Mouse (Mus musculus) spleen, adult 12 weeks (tissue): ENCODE results near the gene Tmem274.
"Not testable (repeated sequence)": the region's sequence is repeated elsewhere in the genome, so short reads cannot be mapped to it uniquely, and the experiment has no call there.

Source experiments
- DNase-seq: peaks from one replicate; pipeline ENCODE4 v3.0.0; 2022; ENCODE audit warnings: low spot score

The Tmem274 gene

GRCm38 (mm10) chr4:149477078-149477477, at the start of gene Tmem274:
Gene Tmem274 (plus strand): TSS chr4:149477378.
- no peak for DNase-seq

- no peak for DNase-seq
These were observed 47.6 kb upstream of the Tmem274 start for GRCm38 (mm10) chr4:149429592-149429991.

DNA sequence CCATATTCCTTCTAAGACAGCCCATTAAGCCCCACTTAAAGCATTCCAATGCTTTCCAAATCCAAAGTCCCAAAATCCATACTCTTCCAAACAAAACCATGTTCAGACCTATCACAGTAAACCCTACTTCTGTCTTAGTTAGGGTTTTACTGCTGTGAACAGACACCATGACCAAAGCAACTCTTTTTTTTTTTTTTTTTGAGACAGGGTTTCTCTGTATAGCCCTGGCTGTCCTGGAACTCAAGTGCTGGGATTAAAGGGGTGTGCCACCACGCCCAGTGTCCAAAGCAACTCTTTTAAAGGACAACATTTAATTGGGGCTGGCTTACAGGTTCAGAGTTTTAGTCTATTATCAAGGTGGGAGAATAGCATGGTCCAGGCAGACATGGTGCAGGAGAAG, 45.3 kb upstream of the Tmem274 start:
- not testable (repeated sequence) for DNase-seq

GRCm38 (mm10) chr4:149440576-149440975, 36.6 kb upstream of the Tmem274 start:
- DNase-seq: no peak

DNA sequence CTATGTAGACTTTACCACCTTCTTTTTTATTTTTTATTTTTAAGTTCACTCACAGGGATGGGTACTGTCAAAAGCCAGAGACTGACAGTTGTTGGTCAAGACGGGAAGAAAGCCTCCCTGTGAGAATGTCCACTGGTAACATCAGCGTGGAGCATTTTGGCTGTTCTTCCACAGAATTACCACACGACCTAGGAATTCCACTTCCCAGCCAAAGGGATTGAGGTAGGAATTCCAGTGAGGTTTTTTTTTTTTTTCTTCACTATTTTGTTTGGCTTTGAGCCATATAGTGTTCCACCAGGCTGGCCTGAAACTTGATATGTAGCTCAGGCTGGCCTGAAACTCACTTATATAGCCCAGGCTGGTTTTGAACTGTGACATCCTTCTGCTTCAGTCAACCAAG, 34.7 kb upstream of the Tmem274 start:
- DNase-seq: no peak

DNA sequence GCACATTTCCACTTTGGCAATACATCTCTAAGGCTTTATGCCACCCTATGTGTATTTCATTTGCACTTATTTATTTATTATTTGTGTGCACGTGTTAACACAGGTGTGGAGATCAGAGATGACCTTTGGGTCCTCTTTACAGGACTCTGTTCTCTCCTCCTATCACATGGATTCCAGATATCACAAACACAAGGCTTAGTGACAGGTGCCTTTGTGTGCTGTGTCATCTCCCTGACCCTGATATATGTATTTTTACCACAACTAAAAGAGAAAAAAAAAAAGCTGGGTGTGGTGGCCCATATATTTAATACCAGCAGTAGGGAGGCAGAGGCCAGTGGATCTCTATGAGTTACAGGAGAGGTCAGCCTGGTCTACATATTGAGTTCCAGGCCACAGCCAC, 32.7 kb upstream of the Tmem274 start:
- DNase-seq: no peak

DNA sequence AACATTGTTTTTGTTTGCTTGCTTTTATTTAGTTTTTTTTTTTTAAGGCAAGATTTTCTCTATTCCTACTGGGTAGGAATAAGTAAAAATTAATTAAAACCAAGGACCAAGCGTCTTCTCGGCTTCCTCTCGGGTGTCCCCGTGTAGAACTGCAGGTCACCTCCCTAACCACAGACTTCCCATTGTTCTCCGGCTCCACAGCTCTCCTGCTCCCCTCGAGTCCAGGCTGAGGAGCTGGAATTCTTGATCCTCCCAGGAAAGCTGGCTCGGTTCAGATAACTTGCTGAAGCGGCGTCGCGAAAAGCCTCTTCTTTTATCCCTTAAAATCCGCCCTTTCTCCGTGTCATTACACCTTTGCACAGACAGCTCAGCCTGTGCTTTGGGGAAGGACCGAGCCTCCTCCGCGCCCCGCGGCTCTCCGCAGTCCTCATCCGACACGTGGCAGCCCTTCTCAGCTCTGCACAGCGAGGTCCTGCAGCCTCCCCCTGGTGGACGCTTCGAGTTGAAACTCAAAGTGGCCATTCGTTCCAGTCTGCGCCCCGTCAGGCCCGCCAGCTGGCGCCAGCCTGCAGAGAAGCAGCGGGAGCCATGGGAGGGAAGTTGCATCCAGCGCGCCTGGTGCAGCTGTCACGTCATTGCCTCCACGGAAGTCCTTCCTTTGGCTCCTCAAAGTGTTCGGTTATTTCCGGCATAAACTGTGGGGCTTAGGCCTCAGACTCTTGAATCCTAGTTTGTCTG, 32.0 kb upstream of the Tmem274 start:
- peak; percentile 64 for DNase-seq

GRCm38 (mm10) chr4:149445868-149446267, 31.3 kb upstream of the Tmem274 start:
- no peak for DNase-seq

DNA sequence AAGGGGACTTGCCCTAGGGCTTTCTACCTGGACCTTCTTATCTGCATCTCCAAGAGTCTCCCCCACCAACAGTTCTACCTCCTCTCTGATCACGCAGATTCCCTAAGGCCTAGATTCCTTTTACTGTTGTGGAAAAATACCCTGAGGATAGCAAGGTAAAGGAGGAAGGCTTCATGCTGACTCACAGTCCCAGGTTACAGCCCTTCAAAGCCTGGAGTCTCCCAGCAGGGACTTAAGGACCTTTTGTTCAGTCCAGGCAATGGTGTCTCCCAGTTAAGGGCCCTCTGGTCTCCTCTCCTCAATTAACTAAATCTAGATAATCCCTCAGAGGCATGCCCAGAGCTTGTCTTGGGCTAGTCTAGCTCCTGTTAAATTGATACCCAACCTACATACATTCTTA, 30.9 kb upstream of the Tmem274 start:
- DNase-seq: no peak

DNA sequence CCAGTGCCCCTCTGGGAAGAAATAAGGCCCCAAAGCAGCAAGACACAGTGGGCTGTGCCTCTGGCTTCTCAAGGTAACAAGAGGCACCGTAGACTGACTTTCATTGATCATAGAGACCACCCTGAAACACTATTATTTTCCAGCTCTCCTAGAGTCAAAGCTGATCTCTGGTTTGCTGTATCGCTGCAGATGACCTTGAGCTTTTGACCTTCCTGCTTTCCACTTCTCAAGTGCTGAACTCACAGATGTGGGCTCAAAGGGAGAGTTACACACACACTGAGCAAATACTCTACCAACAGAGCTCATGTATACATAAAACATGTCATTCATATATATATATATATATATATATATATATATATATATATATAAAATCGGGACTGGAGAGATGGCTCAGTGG, 26.5 kb upstream of the Tmem274 start:
- DNase-seq: no peak

DNA sequence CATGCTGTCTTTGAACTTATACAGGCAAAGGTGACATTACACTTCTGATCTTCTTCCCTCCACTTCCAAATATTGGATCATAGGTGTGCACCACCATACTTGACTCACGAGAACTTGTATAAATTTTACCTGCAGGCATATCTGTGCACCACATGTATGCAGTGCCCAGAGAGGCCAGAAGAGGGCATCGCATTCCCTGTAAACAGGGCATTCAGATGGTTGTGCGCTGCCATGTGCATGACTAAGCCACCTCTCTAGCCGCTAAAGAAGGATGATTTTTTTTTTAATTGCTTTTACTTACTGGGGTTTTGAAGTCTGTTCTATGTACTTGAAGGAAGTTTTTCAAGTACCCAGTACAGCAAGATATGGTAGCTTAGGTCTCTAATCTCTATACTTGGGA, 23.5 kb upstream of the Tmem274 start:
- DNase-seq: no peak

DNA sequence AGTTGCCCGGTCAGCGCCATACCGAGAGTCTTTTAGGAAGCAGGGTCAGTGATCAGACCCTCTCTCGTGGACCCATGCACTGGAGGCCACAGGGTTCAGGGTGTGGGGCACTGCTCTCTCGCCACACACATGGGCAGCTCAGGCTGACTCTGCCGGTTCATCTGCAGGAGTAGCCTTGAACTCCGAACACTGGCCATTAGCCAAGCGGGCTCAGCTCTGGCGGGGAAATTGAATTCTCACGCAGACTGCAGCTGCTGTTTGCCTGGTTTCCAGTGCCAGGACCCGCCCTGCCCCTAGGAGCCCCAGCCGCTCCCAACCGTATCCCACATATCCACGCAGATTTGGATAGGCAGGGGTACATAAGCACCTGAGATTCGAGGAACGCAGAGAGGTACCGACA, 22.9 kb upstream of the Tmem274 start:
- DNase-seq: no peak

DNA sequence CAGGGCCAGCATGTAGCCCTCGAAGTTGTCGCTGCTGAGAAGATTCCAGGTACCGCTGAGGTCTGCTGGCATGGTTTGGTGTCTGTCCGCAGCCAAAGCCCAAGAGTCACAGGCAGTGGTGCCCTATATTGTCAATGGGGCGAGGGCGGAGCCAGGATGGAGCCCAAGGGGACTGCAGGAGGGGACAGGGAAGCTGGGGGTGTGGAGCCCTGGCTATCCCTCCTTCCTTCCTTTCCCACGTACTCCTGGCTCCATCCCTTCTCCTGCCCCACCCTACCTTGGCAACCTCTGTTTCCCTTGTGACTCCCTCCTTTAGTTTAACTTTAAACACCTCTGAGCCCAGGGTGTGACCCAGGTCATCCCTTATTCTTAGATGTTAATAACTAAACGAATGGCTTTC, 22.3 kb upstream of the Tmem274 start, which contains the start of gene Rbp7:
Rbp7 (minus strand) TSS at position 100 of the 400 bp plus-strand sequence.
- DNase-seq: no peak

DNA sequence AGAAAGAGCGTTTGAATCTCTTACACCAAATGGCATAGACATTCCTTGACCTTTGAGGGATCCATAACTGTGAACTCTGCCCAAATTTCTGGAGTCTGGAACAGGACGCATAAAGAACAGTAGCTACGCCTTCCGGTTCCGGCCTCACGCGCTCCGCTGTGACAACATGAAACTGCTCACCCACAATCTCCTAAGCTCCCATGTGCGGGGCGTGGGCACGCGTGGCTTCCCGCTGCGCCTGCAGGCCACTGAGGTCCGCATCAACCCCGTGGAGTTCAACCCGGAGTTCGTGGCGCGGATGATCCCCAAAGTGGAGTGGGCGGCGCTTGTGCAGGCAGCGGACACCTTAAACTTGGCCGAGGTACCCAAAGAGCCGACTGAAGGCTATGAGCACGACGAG, 20.0 kb upstream of the Tmem274 start:
- not testable (repeated sequence) for DNase-seq

DNA sequence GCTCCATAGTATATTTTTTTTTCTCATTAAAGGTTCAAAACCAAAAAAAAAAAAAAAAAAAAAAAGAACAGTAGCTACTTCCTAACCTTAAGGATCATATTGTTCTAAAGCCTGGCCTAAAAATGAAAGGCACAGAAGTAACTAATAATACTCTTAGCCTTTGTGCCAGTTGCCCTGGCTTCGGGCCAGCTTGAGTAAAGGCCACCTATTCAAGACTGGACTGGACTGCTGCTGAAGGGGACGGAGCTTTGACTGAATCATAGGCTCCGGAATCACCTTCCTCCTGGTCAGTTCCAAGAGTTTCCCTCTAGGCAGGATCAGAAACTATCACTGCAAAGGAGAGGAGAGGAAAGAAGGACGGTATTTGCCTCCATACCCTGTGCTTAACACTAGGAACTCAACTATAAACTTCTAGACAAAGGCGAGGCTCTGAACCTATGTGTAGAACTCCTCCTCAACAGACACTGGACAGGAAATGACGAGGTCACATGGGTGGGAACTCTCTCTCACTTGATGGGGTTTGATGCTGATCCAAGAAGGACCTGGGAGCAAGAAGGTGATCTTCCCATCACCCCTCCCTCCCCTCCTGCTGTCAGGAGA, 19.2 kb upstream of the Tmem274 start:
- no peak for DNase-seq

DNA sequence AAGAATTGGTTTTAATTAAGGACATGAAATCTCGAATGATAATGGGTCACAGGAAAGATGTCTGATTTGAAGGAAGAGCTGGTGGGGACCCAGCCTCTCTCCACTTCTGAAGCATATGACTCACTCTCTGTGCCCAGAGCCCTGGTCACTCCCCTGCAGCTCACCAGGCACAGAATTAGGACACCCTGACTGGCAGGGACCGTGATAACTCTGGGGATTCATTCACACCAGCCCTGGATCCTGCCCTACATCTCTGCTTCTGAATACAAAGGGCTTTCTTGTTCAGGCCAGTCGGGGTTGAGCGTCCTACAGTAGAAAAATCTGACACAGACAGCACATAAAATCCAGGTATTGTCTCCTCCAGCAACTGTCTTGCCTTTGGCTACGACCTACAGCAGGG, 18.7 kb upstream of the Tmem274 start:
- DNase-seq: no peak

- no peak for DNase-seq
These were observed 17.8 kb upstream of the Tmem274 start for GRCm38 (mm10) chr4:149459425-149459824.

DNA sequence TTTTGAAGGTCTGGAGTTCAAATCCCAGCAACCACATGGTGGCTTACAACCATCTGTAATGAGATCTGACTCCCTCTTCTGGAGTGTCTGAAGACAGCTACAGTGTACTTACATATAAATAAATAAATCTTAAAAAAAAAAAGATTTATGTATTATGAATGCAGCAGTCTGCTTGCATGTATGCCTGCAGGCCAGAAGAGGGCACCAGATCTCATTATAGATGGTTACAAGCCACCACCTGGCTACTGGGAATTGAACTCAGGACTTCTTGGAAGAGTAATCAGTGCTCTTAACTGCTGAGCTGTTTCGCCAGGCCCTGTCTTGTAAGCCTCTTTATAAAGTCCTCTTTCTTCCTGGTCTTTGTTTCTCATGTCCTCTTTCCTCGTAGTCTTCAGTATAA, 16.7 kb upstream of the Tmem274 start:
- not testable (repeated sequence) for DNase-seq

- DNase-seq: no peak
These were observed 15.4 kb upstream of the Tmem274 start for GRCm38 (mm10) chr4:149461579-149462304.

GRCm38 (mm10) chr4:149462305-149462971, 14.7 kb upstream of the Tmem274 start:
- DNase-seq: no peak

DNA sequence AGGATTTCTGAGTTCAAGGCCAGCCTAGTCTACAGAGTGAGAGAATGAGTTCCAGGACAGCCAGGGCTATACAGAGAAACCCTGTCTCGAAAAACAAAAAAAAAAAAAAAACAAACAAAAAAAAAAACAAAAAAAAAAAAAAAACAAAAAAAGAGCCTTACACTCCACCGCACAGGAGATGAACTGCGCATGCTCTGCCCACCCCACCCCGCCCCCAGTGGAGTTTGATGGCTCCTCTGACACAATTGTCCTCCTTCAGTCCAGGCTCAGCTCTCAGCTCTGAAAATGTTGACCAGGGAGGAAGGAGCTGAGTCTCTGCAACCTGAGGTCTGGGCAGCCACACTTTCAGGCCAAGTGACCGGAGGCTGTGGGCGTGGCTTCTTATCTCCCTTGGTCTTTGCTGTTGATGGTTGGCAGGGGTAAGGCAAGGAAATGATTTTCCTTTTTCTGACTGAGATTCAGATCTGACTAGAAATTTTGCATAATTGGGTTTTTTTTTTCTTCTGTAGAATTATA, 13.7 kb upstream of the Tmem274 start:
- no peak for DNase-seq

- no peak for DNase-seq
These were observed 7.6 kb upstream of the Tmem274 start for GRCm38 (mm10) chr4:149469557-149469956.
